Mouse (Mus musculus) T-cell, adult 66 days (primary cell): ENCODE results near the gene Gli2. TPM values are rescaled to one million over a fixed set of nuclear protein-coding genes. Genes with fewer than 3 reads are reported as not detected.

ENCODE experiments used
- total RNA-seq, 2 experiments: library from RNA; stranded (reverse); gene quantifications; 3 replicates in 1 of 2; 4 replicates in 1 of 2; pipeline ENCODE4 v1.2.4; 2023

The Gli2 gene
- not detected for total RNA-seq

GRCm38 (mm10) chr1:119053402-119053841, at the start of gene Gli2:
Gli2 (minus strand) TSS chr1:119053619.

